Mouse (Mus musculus): ENCODE data around the gene Galr3. TPM values are rescaled to one million over a fixed set of nuclear protein-coding genes. Genes with fewer than 3 reads are reported as not detected.

Gene Galr3
- polyA plus RNA-seq, 1 experiment from 2014 or later: not detected

DNA sequence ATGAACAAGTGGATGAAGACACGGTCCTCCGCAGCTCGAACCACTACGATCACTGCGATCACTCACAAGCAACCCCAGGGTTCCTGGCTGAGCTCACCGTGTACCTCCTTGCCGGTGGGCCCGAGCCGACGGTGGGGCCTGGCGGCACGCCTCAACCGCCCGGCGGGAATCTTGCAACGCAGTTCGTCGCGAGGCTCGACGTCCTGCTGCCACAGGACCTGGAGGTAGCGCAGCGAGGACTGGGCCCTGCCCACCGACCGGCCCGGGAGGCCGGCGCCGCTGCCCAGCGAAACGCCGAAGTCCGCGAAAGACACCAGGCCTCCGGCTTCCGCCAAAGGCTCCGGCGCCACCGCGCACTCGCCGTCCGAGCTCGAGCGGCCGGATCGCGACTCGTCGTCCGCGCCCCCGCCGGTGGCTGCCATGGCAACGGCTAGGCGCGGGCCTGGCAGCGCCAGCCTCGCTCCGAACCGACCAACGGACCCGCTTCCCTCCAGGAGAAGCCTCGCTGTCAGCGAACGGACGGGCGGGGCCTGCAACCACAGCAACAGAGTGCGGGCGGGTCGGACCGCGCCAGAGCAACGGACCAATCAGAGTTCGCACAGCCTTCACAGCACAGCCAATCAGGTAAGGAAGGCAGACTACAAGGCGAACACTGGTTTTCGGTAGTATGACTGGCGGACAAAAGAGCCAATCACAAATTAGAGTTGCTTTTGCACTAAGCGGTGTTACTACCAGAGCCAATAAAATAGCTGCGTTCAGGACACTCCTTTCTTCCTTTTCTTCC, 20.9 kb downstream of the Galr3 start, which contains the start of gene Ankrd54:
Ankrd54 (minus strand) TSS at position 518 of the 784 bp plus-strand sequence.
- ATAC-seq (ENCODE audit: low FRiP score): peak; percentile 100
- Histone ChIP-seq H3K36me3 (ENCODE audit: control insufficient read depth, insufficient read depth, low read length) (peaks cover 3% of the 10 kb centered on the region), H3K4me1 (ENCODE audit: control insufficient read depth, insufficient read depth, low read length) (peaks cover 13% of the 10 kb centered on the region)

GRCm38 (mm10) chr15:79063160-79063740, 21.6 kb downstream of the Galr3 start:
- DNase-seq (ENCODE audit: low spot score, missing footprints): no peak
- Histone ChIP-seq H3K27ac (ENCODE audit: low read depth, low read length) (no peak overlapping the region), H3K36me3 (ENCODE audit: control insufficient read depth, insufficient read depth, low read length) (peaks cover 1% of the 10 kb centered on the region), H3K9me3 (ENCODE audit: control insufficient read depth, low read length) (no peaks in the 10 kb centered on the region), H3K4me1 (ENCODE audit: control insufficient read depth, insufficient read depth, low read length) (peaks cover 13% of the 10 kb centered on the region), H3K4me2 (peak overlapping the region; percentile 57), H3K4me3 (ENCODE audit: low read depth, low read length) (peak overlapping the region; percentile 31), H3K27me3 (ENCODE audit: control insufficient read depth, insufficient read depth, low read length) (no peaks in the 10 kb centered on the region), H3K9ac (ENCODE audit: low read length) (peak overlapping the region; percentile 59)
- ATAC-seq (ENCODE audit: low FRiP score): no peak
- WGBS: 13% methylated on average over 14 of the region's 14 CpGs

More for the DNA sequence above, 20.9 kb downstream of the Galr3 start, which contains the start of gene Ankrd54:
- Histone ChIP-seq H3K9me3 (ENCODE audit: control insufficient read depth, low read length) (no peaks in the 10 kb centered on the region), H3K4me3 (ENCODE audit: low read depth, low read length) (peak within 1 kb of the TSS; percentile 72), H3K9ac (ENCODE audit: low read length) (peak within 1 kb of the TSS; percentile 81), H3K27ac (ENCODE audit: low read depth, low read length) (peak within 1 kb of the TSS; percentile 25; the same call in 1 of the 2 replicates), H3K4me2 (peak within 1 kb of the TSS; percentile 78), H3K27me3 (ENCODE audit: control insufficient read depth, insufficient read depth, low read length) (no peaks in the 10 kb centered on the region)
- WGBS: under 1% methylated on average over 78 of the region's 80 CpGs
- peak; percentile 99 for DNase-seq (ENCODE audit: low spot score, missing footprints)

- no peaks in the 10 kb centered on the region for H3K27me3 ChIP-seq (ENCODE audit: control insufficient read depth, insufficient read depth, low read length)
- H3K36me3 ChIP-seq (ENCODE audit: control insufficient read depth, insufficient read depth, low read length): no peaks in the 10 kb centered on the region
- no peaks in the 10 kb centered on the region for H3K9me3 ChIP-seq (ENCODE audit: control insufficient read depth, low read length)
- DNase-seq (ENCODE audit: low spot score, missing footprints): no peak
- no peak overlapping the region for H3K9ac ChIP-seq (ENCODE audit: low read length)
- ATAC-seq (ENCODE audit: low FRiP score): no peak
- no peak overlapping the region for H3K27ac ChIP-seq (ENCODE audit: low read depth, low read length)
- WGBS: 71% methylated on average over 8 of the region's 8 CpGs
- H3K4me3 ChIP-seq (ENCODE audit: low read depth, low read length): no peak overlapping the region
- no peak overlapping the region for H3K4me2 ChIP-seq
- peaks cover 13% of the 10 kb centered on the region for H3K4me1 ChIP-seq (ENCODE audit: control insufficient read depth, insufficient read depth, low read length)
Measured at GRCm38 (mm10) chr15:79065086-79065770, 23.5 kb downstream of the Galr3 start.

- H3K27ac ChIP-seq (ENCODE audit: low read depth, low read length): no peak overlapping the region
- peaks cover 11% of the 10 kb centered on the region for H3K4me1 ChIP-seq (ENCODE audit: control insufficient read depth, insufficient read depth, low read length)
- no peaks in the 10 kb centered on the region for H3K9me3 ChIP-seq (ENCODE audit: control insufficient read depth, low read length)
- no peaks in the 10 kb centered on the region for H3K27me3 ChIP-seq (ENCODE audit: control insufficient read depth, insufficient read depth, low read length)
- H3K4me2 ChIP-seq: no peak overlapping the region
- WGBS: 72% methylated on average over 2 of the region's 2 CpGs
- H3K4me3 ChIP-seq (ENCODE audit: low read depth, low read length): no peak overlapping the region
- ATAC-seq (ENCODE audit: low FRiP score): no peak
- no peak for DNase-seq (ENCODE audit: low spot score, missing footprints)
- H3K9ac ChIP-seq (ENCODE audit: low read length): no peak overlapping the region
- no peaks in the 10 kb centered on the region for H3K36me3 ChIP-seq (ENCODE audit: control insufficient read depth, insufficient read depth, low read length)
Measured at GRCm38 (mm10) chr15:79066276-79066675, 24.6 kb downstream of the Galr3 start.

GRCm38 (mm10) chr15:79067631-79068030, 25.9 kb downstream of the Galr3 start:
- H3K27ac ChIP-seq (ENCODE audit: low read depth, low read length): no peak overlapping the region
- ATAC-seq (ENCODE audit: low FRiP score): no peak
- no peaks in the 10 kb centered on the region for H3K9me3 ChIP-seq (ENCODE audit: control insufficient read depth, low read length)
- no peak overlapping the region for H3K4me2 ChIP-seq
- no peak overlapping the region for H3K4me3 ChIP-seq (ENCODE audit: low read depth, low read length)
- no peaks in the 10 kb centered on the region for H3K36me3 ChIP-seq (ENCODE audit: control insufficient read depth, insufficient read depth, low read length)
- no peak for DNase-seq (ENCODE audit: low spot score, missing footprints)
- 81% methylated on average over 3 of the region's 3 CpGs for WGBS
- H3K9ac ChIP-seq (ENCODE audit: low read length): no peak overlapping the region
- peaks cover 3% of the 10 kb centered on the region; the same call in 1 of the 2 replicates for H3K4me1 ChIP-seq (ENCODE audit: control insufficient read depth, insufficient read depth, low read length)
- H3K27me3 ChIP-seq (ENCODE audit: control insufficient read depth, insufficient read depth, low read length): no peaks in the 10 kb centered on the region

- ATAC-seq (ENCODE audit: low FRiP score) (no peak), DNase-seq (ENCODE audit: low spot score, missing footprints) (no peak)
- H3K4me3 ChIP-seq (ENCODE audit: low read depth, low read length): no peak overlapping the region
- H3K9ac ChIP-seq (ENCODE audit: low read length): no peak overlapping the region
- no peaks in the 10 kb centered on the region for H3K36me3 ChIP-seq (ENCODE audit: control insufficient read depth, insufficient read depth, low read length)
- no peak overlapping the region for H3K27ac ChIP-seq (ENCODE audit: low read depth, low read length)
- 88% methylated on average over 3 of the region's 3 CpGs for WGBS
- H3K9me3 ChIP-seq (ENCODE audit: control insufficient read depth, low read length): no peaks in the 10 kb centered on the region
- H3K4me1 ChIP-seq (ENCODE audit: control insufficient read depth, insufficient read depth, low read length): peaks cover 2% of the 10 kb centered on the region; the same call in 1 of the 2 replicates
- H3K27me3 ChIP-seq (ENCODE audit: control insufficient read depth, insufficient read depth, low read length): no peaks in the 10 kb centered on the region
- no peak overlapping the region for H3K4me2 ChIP-seq
Measured at GRCm38 (mm10) chr15:79068416-79068815, 26.7 kb downstream of the Galr3 start.

DNA sequence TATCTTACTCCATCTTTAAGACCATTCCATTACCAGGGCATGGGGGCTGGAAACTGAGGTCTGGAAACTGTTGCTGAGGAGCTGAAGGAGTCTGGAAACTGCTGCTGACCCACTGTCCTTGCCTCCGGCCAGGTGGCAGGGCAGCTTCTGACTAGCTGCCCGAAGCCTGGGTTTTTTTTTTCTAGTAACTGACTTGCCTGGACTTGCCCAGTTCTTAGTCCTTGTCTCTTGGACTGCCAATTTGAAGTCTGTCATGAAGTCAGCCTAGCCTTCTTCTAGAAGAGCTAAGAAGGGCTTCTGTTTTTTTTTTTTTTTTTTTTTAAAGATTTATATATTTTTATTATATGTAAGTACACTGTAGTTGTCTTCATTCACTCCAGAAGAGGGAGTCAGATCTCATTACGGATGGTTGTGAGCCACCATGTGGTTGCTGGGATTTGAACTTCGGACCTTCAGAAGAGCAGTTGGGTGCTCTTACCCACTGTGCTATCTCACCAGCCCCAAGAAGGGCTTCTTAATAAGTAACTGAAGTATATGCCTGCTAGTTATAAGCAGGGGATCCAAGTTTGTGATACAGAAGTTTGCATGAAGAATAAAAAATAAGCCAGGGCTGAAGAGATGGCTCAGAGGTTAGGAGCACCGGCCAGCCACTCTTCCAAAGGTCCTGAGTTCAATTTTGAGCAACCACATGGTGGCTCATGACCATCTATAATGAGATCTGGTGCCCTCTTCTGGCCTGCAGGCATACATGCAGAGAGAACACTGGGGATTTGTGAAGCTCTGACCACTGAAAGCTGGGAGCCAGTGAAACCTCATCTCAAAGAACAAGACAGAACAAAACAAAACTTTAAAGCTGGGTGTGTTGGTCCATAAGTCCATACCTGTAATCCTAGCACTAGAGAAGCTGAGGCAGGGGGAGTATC, 29.7 kb downstream of the Galr3 start:
- H3K27ac ChIP-seq (ENCODE audit: low read depth, low read length): no peak overlapping the region
- 63% methylated on average over 5 of the region's 5 CpGs for WGBS
- no peak overlapping the region for H3K9ac ChIP-seq (ENCODE audit: low read length)
- H3K4me1 ChIP-seq (ENCODE audit: control insufficient read depth, insufficient read depth, low read length): peaks cover 7% of the 10 kb centered on the region
- 0 out of 2 replicates have a peak, but pooled peaks cover under 1% of the 10 kb centered on the region for H3K36me3 ChIP-seq (ENCODE audit: control insufficient read depth, insufficient read depth, low read length)
- H3K4me3 ChIP-seq (ENCODE audit: low read depth, low read length): no peak overlapping the region
- no peaks in the 10 kb centered on the region for H3K27me3 ChIP-seq (ENCODE audit: control insufficient read depth, insufficient read depth, low read length)
- DNase-seq (ENCODE audit: low spot score, missing footprints) (no peak), ATAC-seq (ENCODE audit: low FRiP score) (no peak)
- H3K9me3 ChIP-seq (ENCODE audit: control insufficient read depth, low read length): no peaks in the 10 kb centered on the region
- no peak overlapping the region for H3K4me2 ChIP-seq

DNA sequence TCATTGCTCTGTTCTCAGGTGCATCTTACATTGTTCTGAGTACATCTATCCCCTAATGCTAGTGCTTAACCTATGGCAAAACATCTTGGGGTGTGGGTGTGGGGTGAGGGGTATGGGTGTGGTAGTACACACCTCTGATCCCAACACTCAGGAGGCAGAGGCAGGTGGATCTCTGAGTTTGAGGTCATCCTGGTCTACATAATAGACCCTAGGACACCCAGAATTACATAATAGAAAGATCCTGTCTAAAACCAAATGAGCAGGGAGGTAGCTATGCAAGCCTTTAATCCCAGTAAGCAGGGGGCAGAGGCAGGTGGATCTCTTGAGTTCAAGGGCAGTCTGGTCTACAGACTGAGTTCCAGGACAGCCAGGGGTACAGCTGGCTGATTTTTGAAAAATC, 32.1 kb downstream of the Galr3 start:
- peaks cover 7% of the 10 kb centered on the region for H3K4me1 ChIP-seq (ENCODE audit: control insufficient read depth, insufficient read depth, low read length)
- H3K4me2 ChIP-seq: no peak overlapping the region
- H3K4me3 ChIP-seq (ENCODE audit: low read depth, low read length): no peak overlapping the region
- H3K27me3 ChIP-seq (ENCODE audit: control insufficient read depth, insufficient read depth, low read length): no peaks in the 10 kb centered on the region
- H3K36me3 ChIP-seq (ENCODE audit: control insufficient read depth, insufficient read depth, low read length): peaks cover 14% of the 10 kb centered on the region
- DNase-seq (ENCODE audit: low spot score, missing footprints) (no peak), ATAC-seq (ENCODE audit: low FRiP score) (no peak)
- H3K9ac ChIP-seq (ENCODE audit: low read length): no peak overlapping the region
- H3K27ac ChIP-seq (ENCODE audit: low read depth, low read length): no peak overlapping the region
- H3K9me3 ChIP-seq (ENCODE audit: control insufficient read depth, low read length): no peaks in the 10 kb centered on the region

All from midbrain, embryonic 11.5 days (tissue).